Mouse (Mus musculus): ENCODE results near the gene Cdk14.

DNA sequence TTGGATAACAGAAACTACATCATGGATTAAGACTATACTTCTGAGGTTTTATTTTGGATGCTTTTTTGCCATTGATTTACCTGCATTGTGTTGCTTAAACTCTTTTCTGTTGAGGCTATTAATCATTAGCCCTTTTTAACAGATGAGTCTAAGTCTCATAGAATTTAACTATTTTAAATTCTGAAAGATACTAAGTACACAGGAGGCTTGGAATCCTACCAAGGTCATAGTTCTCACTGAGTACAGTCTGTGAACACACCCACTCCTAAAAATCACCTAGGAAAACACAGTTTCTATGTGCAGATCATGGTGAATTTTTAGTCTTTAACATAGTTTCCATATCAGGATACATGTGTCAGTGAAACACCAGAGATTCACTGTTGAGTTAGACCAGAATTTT is 658.2 kb downstream of the Cdk14 start:
- TF ChIP-seq POLR2A (IDR thresholded peaks at IDR 0.05; ENCODE audit: insufficient read depth, low read length) (no peak), EP300 (IDR thresholded peaks at IDR 0.05; ENCODE audit: insufficient read depth, low read depth, low read length) (no peak), CTCF (IDR thresholded peaks at IDR 0.05; ENCODE audit: low read depth, low read length) (no peak)
